Mouse (Mus musculus) embryonic facial prominence, embryonic 10.5 days (tissue): ENCODE measurements around the gene C2cd4a. TPM values are rescaled to one million over a fixed set of nuclear protein-coding genes. Genes with fewer than 3 reads are reported as not detected.

Source experiments
- polyA plus RNA-seq: library from polyadenylated mRNA; unstranded; fragments of >200 nt; fragmentation: Nextera tagmentation; extraction: Ambion mirVana; gene quantifications from 2 replicates; pipeline ENCODE4 v1.2.1, GENCODE M21; 2016

The C2cd4a gene
- polyA plus RNA-seq, 1 experiment from 2014 or later: not detected

Other genes starting within 250 kb of the C2cd4a start
- 0.14 and 0.19 TPM in 2 replicates for gene C2cd4b, start 72.9 kb downstream of the C2cd4a start, polyA plus RNA-seq
- gene Vps13c, start 8.1 kb upstream of the C2cd4a start, polyA plus RNA-seq: 3.5 and 4.0 TPM in 2 replicates